Mouse (Mus musculus): Measurements from ENCODE around the gene Shh. TPM values are rescaled to one million over a fixed set of nuclear protein-coding genes. Genes with fewer than 3 reads are reported as not detected.

The Shh gene
- 1 to 10 TPM; 2.7 to 3.5 TPM for total RNA-seq (2021)

GRCm38 (mm10) chr5:28466760-28467306, at the start of gene Shh:
Gene Shh, minus strand, starts transcription at chr5:28467256.
- DNase-seq (ENCODE audit: low spot score in 2 of 2): peak; percentile 68 to 76
- intact Hi-C loops (cut with DNase I): loop anchor here (2.0 to 5.0 kb wide), 2 partner anchors 562 to 730 kb away; partner anchors contain the start of gene Rnf32

- no peak for DNase-seq (ENCODE audit: low spot score in 2 of 2)
- intact Hi-C loops (cut with DNase I): no loop called here
Measured at GRCm38 (mm10) chr5:28500792-28501439, 33.9 kb upstream of the Shh start.

- no peak for DNase-seq (ENCODE audit: low spot score in 2 of 2)
- intact Hi-C loops (cut with DNase I): no loop called here
Measured at GRCm38 (mm10) chr5:28498846-28499245, 31.8 kb upstream of the Shh start.

- intact Hi-C loops (cut with DNase I): no loop called here
Measured at GRCm38 (mm10) chr5:28495712-28496650, 28.9 kb upstream of the Shh start.

GRCm38 (mm10) chr5:28493550-28493949, 26.5 kb upstream of the Shh start:
- intact Hi-C loops (cut with DNase I): no loop called here
- no peak for DNase-seq (ENCODE audit: low spot score in 2 of 2)

More at GRCm38 (mm10) chr5:28495712-28496650, 28.9 kb upstream of the Shh start:
- DNase-seq (ENCODE audit: low spot score in 2 of 2): no peak

GRCm38 (mm10) chr5:28482991-28483390, 15.9 kb upstream of the Shh start:
- DNase-seq (ENCODE audit: low spot score in 2 of 2): no peak

GRCm38 (mm10) chr5:28481730-28482129, 14.7 kb upstream of the Shh start:
- no peak for DNase-seq (ENCODE audit: low spot score in 2 of 2)
- intact Hi-C loops (cut with DNase I): no loop called here

More at GRCm38 (mm10) chr5:28482991-28483390, 15.9 kb upstream of the Shh start:
- intact Hi-C loops (cut with DNase I): no loop called here

- no peak for DNase-seq (ENCODE audit: low spot score in 2 of 2)
- intact Hi-C loops (cut with DNase I): no loop called here
Measured at GRCm38 (mm10) chr5:28476389-28477379, 9.6 kb upstream of the Shh start.

- intact Hi-C loops (cut with DNase I): no loop called here
- no peak for DNase-seq (ENCODE audit: low spot score in 2 of 2)
Measured at GRCm38 (mm10) chr5:28473556-28473955, 6.5 kb upstream of the Shh start.

- DNase-seq (ENCODE audit: low spot score in 2 of 2): peak; percentile 45 to 53
- intact Hi-C loops (cut with DNase I): loop anchor here (2.0 to 5.0 kb wide), 2 partner anchors 567 to 728 kb away; partner anchors contain the start of gene Rnf32
Measured at GRCm38 (mm10) chr5:28469525-28470202, 2.6 kb upstream of the Shh start.

GRCm38 (mm10) chr5:28466351-28466750, 705 bp downstream of the Shh start:
- intact Hi-C loops (cut with DNase I): loop anchor here (2.0 to 5.0 kb wide), 2 partner anchors 562 to 731 kb away; partner anchors contain the start of gene Rnf32
- no peak for DNase-seq (ENCODE audit: low spot score in 2 of 2)

- peak; percentile 23 to 26 for DNase-seq (ENCODE audit: low spot score in 2 of 2)
- intact Hi-C loops (cut with DNase I): loop anchor here (5.0 kb wide), 1 partner anchor 732 kb away; the partner anchor contains the start of gene Rnf32
Measured at GRCm38 (mm10) chr5:28465526-28465925, 1.5 kb downstream of the Shh start.

GRCm38 (mm10) chr5:28465099-28465406, 2.0 kb downstream of the Shh start:
- DNase-seq (ENCODE audit: low spot score in 2 of 2): peak; percentile 79 to 82
- intact Hi-C loops (cut with DNase I): loop anchor here (5.0 kb wide), 1 partner anchor 732 kb away; the partner anchor contains the start of gene Rnf32

GRCm38 (mm10) chr5:28464361-28465098, 2.5 kb downstream of the Shh start:
- peak; percentile 25 to 50 for DNase-seq (ENCODE audit: low spot score in 2 of 2)
- intact Hi-C loops (cut with DNase I): loop anchor here (5.0 kb wide), 1 partner anchor 733 kb away; the partner anchor contains the start of gene Rnf32

GRCm38 (mm10) chr5:28463656-28464055, 3.4 kb downstream of the Shh start:
- no peak for DNase-seq (ENCODE audit: low spot score in 2 of 2)
- intact Hi-C loops (cut with DNase I): no loop called here

GRCm38 (mm10) chr5:28462741-28463590, 4.1 kb downstream of the Shh start:
- intact Hi-C loops (cut with DNase I): no loop called here
- no peak for DNase-seq (ENCODE audit: low spot score in 2 of 2)

GRCm38 (mm10) chr5:28461376-28461775, 5.7 kb downstream of the Shh start:
- intact Hi-C loops (cut with DNase I): no loop called here

More at GRCm38 (mm10) chr5:28461376-28461775, 5.7 kb downstream of the Shh start:
- DNase-seq (ENCODE audit: low spot score in 2 of 2): no peak

Measured in left cerebral cortex, postnatal 36 days (tissue).